Mouse (Mus musculus) cerebellum, adult 11 months (tissue): ENCODE measurements around the gene Fbxw22.
"Not testable (repeated sequence)": the region's sequence is repeated elsewhere in the genome, so short reads cannot be mapped to it uniquely, and the experiment has no call there.

Experiments
- DNase-seq: peaks from one replicate; pipeline ENCODE4 v3.0.0; 2022

Fbxw22 gene

GRCm38 (mm10) chr9:109404196-109404595, at the start of gene Fbxw22:
Gene Fbxw22, minus strand, starts transcription at chr9:109404296.
- not testable (repeated sequence) for DNase-seq

- DNase-seq = no peak
These were observed 44.9 kb upstream of the Fbxw22 start, which contains the start of gene Fbxw16 for GRCm38 (mm10) chr9:109449040-109449439. Gene Fbxw16, minus strand, starts transcription at chr9:109449140.

- DNase-seq = no peak
These were observed 28.9 kb upstream of the Fbxw22 start for GRCm38 (mm10) chr9:109432956-109433355.

- not testable (repeated sequence) for DNase-seq
These were observed 64.5 kb downstream of the Fbxw22 start, which contains the start of gene Fbxw28 for GRCm38 (mm10) chr9:109339559-109339958. Gene Fbxw28, minus strand, starts transcription at chr9:109339659.
